Mouse (Mus musculus): Measurements from ENCODE around the gene Ifnar1. TPM values are rescaled to one million over a fixed set of nuclear protein-coding genes. Genes with fewer than 3 reads are reported as not detected.
A peak's percentile ranks its signal among the peaks of the same experiment; 100 is the strongest.

The Ifnar1 gene
- polyA plus RNA-seq, 1 experiment from 2014 or later: 55.0 TPM

DNA sequence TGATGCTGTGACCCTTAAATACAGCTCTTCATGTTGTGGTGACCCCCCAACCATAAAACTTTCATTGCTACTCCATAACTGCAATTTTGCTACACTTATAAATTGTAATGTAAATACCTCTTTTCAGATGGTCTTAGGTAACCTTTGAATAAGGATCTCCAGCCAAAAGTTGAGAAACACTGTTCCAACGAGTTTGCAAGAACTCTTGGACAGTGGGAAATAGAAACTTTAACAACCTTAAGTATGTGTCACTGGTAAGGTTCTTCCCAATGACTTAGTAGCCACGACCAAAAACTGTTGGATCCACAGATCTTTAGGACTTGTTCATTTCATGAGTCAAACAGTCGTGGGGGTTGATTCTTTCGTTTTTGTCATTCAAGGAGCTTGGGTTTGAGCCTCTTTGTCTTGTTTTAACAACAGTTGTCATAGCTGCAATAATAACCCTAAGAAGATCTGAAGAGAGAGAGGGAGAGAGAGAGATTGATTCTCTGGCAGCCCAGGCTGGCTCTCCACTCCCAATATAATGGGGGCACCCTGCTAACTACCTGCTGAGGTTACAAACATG, 21.1 kb upstream of the Ifnar1 start:
- Histone ChIP-seq H3K4me2 (ENCODE audit: low read depth, severe bottlenecking) (peak overlapping the region; percentile 81), H3K4me1 (ENCODE audit: control insufficient read depth, insufficient read depth, low read length) (peaks cover 9% of the 10 kb centered on the region), H3K4me3 (ENCODE audit: low read depth, low read length) (peak overlapping the region; percentile 44; the same call in 1 of the 2 replicates), H3K36me3 (ENCODE audit: control insufficient read depth, insufficient read depth, low read length) (no peaks in the 10 kb centered on the region), H3K27ac (replicated peaks; ENCODE audit: low read depth, low read length) (no peak overlapping the region), H3K27me3 (ENCODE audit: control insufficient read depth, insufficient read depth, low read length) (no peaks in the 10 kb centered on the region), H3K9ac (ENCODE audit: low read length) (no peak overlapping the region; the same call in 1 of the 2 replicates), H3K9me3 (ENCODE audit: control insufficient read depth, low read length) (no peaks in the 10 kb centered on the region; the same call in 1 of the 2 replicates)
- WGBS: 86% methylated on average over 4 of the region's 4 CpGs
- ATAC-seq (ENCODE audit: insufficient number of reproducible peaks, low FRiP score, low TSS enrichment, low read depth): no peak
- no peak for DNase-seq (ENCODE audit: low spot score)

DNA sequence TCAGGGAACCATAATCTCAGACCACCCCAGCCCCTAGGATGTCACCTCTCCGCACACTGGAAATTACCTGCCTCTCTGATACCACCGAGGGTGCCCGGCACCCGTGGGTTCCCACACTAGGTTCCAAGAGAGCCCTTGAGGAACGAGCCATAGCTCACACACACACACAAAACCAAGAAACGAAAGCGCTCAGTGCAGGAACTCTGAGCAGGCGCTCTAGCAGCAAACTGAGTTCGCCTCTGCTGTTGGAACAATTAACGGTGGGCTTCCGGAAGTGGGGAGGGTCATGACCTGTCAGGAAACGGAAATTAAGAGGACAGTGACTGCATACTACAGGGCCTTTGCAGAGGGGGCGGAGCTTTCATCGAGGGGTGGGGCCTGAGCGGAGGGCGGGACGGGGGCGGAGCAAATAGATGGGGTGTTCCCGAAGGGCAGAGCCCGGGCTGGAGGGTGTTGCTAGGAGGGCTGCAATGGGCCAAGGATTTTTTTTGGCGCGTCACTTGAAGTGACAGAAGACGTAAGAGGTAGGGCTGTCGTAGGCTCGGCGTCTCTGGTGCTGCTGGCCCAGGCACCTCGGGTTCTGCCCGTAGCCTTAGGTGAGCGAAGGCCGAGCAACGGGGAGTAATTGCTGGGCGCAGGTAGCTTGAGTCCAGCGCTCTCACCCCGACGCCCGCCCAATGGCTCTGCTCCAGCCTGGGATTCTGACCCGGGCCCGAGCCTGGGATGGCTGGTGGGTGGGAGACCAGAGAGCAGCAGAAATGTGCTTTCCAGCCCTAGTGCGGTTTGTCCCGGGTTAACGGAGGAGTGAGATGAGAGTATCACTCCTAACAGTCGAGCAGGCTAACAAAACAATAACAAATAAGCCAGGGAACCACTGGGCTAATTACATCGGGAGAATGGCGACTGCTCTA, 20.2 kb upstream of the Ifnar1 start:
- DNase-seq (ENCODE audit: low spot score) (peak; percentile 93), ATAC-seq (ENCODE audit: insufficient number of reproducible peaks, low FRiP score, low TSS enrichment, low read depth) (peak; percentile 93)
- H3K4me1 ChIP-seq (ENCODE audit: control insufficient read depth, insufficient read depth, low read length): peaks cover 9% of the 10 kb centered on the region
- peak overlapping the region; percentile 44 for H3K4me3 ChIP-seq (ENCODE audit: low read depth, low read length)
- no peak overlapping the region for H3K27ac ChIP-seq (replicated peaks; ENCODE audit: low read depth, low read length)
- 2% methylated on average over 44 of the region's 44 CpGs for WGBS
- peak overlapping the region; percentile 48 for H3K9ac ChIP-seq (ENCODE audit: low read length)
- H3K4me2 ChIP-seq (ENCODE audit: low read depth, severe bottlenecking): peak overlapping the region; percentile 81
- no peaks in the 10 kb centered on the region for H3K27me3 ChIP-seq (ENCODE audit: control insufficient read depth, insufficient read depth, low read length)
- H3K36me3 ChIP-seq (ENCODE audit: control insufficient read depth, insufficient read depth, low read length): no peaks in the 10 kb centered on the region
- no peaks in the 10 kb centered on the region; the same call in 1 of the 2 replicates for H3K9me3 ChIP-seq (ENCODE audit: control insufficient read depth, low read length)

DNA sequence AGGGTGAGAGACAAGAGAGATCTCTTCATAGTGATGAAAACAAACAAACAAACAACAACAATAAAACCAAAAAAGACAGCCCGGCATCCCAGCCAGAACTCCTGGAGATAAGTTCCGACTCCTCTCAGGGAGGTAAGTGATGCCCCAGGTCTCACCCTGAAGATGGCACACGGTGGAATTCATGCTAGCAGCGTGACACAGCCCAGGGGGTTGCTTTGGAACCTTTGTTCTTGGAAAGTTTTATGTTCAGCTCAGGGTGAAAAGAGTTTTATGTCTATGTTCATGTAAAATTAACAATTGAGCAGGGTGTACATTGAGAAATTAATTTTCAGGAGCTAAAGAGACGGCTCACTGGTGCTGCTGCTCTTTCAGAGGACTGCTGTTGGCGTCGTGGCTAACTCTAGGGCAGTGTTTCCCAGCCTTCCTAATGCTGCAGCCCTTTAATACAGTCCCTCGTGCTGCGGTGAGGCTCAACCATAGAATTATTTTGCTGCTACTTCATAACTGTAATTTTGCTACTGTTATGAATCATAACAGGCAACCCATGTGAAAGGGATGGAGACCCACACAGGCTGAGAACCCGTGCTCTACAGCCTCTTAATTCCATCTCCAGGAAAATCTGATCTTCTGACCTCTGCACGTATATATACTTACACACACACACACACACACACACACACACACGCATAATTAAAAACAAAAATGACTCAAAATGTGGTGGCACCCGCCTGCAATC, 19.4 kb upstream of the Ifnar1 start:
- Histone ChIP-seq H3K27ac (replicated peaks; ENCODE audit: low read depth, low read length) (no peak overlapping the region), H3K9me3 (ENCODE audit: control insufficient read depth, low read length) (no peaks in the 10 kb centered on the region; the same call in 1 of the 2 replicates), H3K9ac (ENCODE audit: low read length) (no peak overlapping the region; the same call in 1 of the 2 replicates), H3K36me3 (ENCODE audit: control insufficient read depth, insufficient read depth, low read length) (no peaks in the 10 kb centered on the region), H3K4me2 (ENCODE audit: low read depth, severe bottlenecking) (peak overlapping the region; percentile 81), H3K4me3 (ENCODE audit: low read depth, low read length) (peak overlapping the region; percentile 44), H3K27me3 (ENCODE audit: control insufficient read depth, insufficient read depth, low read length) (no peaks in the 10 kb centered on the region), H3K4me1 (ENCODE audit: control insufficient read depth, insufficient read depth, low read length) (peaks cover 9% of the 10 kb centered on the region)
- WGBS: 54% methylated on average over 13 of the region's 13 CpGs
- DNase-seq (ENCODE audit: low spot score): no peak
- ATAC-seq (ENCODE audit: insufficient number of reproducible peaks, low FRiP score, low TSS enrichment, low read depth): no peak

DNA sequence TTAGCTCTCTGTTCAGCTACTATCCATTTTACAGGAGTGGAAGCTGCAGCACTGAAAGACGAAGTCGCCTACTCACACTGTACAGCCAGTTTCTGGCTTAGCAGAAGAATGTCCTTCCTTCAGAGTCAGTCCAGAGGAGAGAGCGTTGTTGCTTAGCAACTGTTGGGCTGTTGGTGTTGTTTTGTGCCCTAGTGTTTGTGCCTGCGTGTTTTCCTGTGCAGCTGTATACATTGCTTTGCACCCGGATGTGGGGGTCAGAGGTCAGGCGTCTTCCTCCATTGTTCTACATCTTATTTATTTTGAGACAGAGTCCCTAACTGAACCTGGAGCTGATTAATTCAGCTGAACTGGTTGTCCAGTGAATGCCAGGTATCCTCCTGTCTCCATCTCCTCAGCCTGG, 18.5 kb upstream of the Ifnar1 start:
- no peaks in the 10 kb centered on the region for H3K36me3 ChIP-seq (ENCODE audit: control insufficient read depth, insufficient read depth, low read length)
- H3K4me3 ChIP-seq (ENCODE audit: low read depth, low read length): no peak overlapping the region
- no peaks in the 10 kb centered on the region for H3K27me3 ChIP-seq (ENCODE audit: control insufficient read depth, insufficient read depth, low read length)
- H3K27ac ChIP-seq (replicated peaks; ENCODE audit: low read depth, low read length): 0 out of 2 replicates have a peak overlapping the region, but pooled peaks have one; percentile 18
- H3K4me2 ChIP-seq (ENCODE audit: low read depth, severe bottlenecking): no peak overlapping the region
- ATAC-seq (ENCODE audit: insufficient number of reproducible peaks, low FRiP score, low TSS enrichment, low read depth) (no peak; the same call in 1 of the 2 replicates), DNase-seq (ENCODE audit: low spot score) (peak; percentile 68)
- H3K9me3 ChIP-seq (ENCODE audit: control insufficient read depth, low read length): no peaks in the 10 kb centered on the region; the same call in 1 of the 2 replicates
- H3K9ac ChIP-seq (ENCODE audit: low read length): no peak overlapping the region
- H3K4me1 ChIP-seq (ENCODE audit: control insufficient read depth, insufficient read depth, low read length): peaks cover 9% of the 10 kb centered on the region
- whole genome bisulfite sequencing: 57% methylated on average over 6 of the region's 6 CpGs

DNA sequence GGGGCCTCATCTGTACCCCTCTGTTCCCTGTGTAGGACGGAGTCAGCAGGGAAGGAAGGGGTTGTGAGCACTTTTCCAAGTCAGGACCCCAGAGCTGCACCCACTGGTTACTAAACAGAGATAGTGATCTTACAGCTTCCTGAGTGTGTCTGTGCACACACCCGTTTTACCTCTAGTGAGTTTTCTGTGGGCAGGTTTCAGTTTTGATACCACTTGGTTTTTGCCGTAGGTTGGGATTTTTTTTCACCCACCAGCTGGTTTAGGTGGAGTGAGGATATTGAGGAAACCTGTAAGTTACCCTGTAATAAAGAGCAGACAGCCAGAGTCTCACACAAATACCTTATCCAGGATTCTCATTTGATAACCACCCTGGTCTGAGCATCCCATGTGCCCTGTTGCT, 14.6 kb upstream of the Ifnar1 start:
- DNase-seq (ENCODE audit: low spot score) (no peak), ATAC-seq (ENCODE audit: insufficient number of reproducible peaks, low FRiP score, low TSS enrichment, low read depth) (no peak)
- Histone ChIP-seq H3K9me3 (ENCODE audit: control insufficient read depth, low read length) (no peaks in the 10 kb centered on the region; the same call in 1 of the 2 replicates), H3K27ac (replicated peaks; ENCODE audit: low read depth, low read length) (no peak overlapping the region), H3K36me3 (ENCODE audit: control insufficient read depth, insufficient read depth, low read length) (no peaks in the 10 kb centered on the region), H3K9ac (ENCODE audit: low read length) (no peak overlapping the region), H3K4me3 (ENCODE audit: low read depth, low read length) (no peak overlapping the region), H3K4me1 (ENCODE audit: control insufficient read depth, insufficient read depth, low read length) (peaks cover 9% of the 10 kb centered on the region), H3K4me2 (ENCODE audit: low read depth, severe bottlenecking) (no peak overlapping the region), H3K27me3 (ENCODE audit: control insufficient read depth, insufficient read depth, low read length) (no peaks in the 10 kb centered on the region)
- WGBS: 85% methylated on average over 3 of the region's 3 CpGs

DNA sequence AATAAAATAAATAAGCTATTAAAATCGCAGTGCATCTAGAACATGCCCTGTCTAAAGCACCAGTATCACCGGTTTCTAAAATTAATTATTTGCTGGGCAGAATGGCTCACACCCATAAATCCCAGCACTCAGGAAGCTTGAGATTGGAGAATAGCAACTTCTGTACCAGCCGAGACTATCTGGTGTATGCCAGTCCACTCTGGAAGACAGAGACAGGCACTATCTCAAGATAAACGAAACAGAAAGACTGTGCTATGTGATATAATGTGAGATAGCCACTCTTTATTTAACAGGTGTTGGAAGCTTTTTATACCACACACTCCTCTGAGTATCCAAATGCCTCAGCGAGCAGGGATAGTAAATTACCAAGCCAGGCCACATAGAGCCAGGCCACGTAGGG, 13.6 kb upstream of the Ifnar1 start:
- Histone ChIP-seq H3K4me1 (ENCODE audit: control insufficient read depth, insufficient read depth, low read length) (peaks cover 4% of the 10 kb centered on the region), H3K9ac (ENCODE audit: low read length) (no peak overlapping the region), H3K27ac (replicated peaks; ENCODE audit: low read depth, low read length) (no peak overlapping the region), H3K27me3 (ENCODE audit: control insufficient read depth, insufficient read depth, low read length) (no peaks in the 10 kb centered on the region), H3K4me3 (ENCODE audit: low read depth, low read length) (no peak overlapping the region), H3K4me2 (ENCODE audit: low read depth, severe bottlenecking) (no peak overlapping the region), H3K36me3 (ENCODE audit: control insufficient read depth, insufficient read depth, low read length) (no peaks in the 10 kb centered on the region), H3K9me3 (ENCODE audit: control insufficient read depth, low read length) (no peaks in the 10 kb centered on the region; the same call in 1 of the 2 replicates)
- WGBS: 81% methylated on average over 6 of the region's 6 CpGs
- ATAC-seq (ENCODE audit: insufficient number of reproducible peaks, low FRiP score, low TSS enrichment, low read depth) (no peak), DNase-seq (ENCODE audit: low spot score) (no peak)

DNA sequence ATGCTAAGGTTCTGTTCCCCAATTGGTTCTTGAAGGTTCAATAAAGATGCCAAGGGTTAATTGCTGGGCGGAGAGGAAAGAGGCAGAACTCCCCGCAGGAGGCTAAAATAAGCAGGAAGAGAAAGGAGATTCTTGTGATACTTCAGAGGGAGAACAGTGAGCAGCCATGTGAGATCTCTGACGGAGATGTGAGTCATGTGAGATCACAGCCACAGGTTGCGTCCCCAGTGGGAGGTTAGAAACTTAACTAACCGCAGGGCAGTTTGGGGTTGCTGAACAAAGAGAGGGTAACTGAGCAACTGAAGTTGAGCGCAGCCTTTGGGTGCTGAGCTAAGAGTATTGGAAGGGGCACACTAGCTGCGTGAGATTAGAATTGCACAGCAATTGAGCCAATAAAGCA, 9.3 kb upstream of the Ifnar1 start:
- DNase-seq (ENCODE audit: low spot score) (no peak), ATAC-seq (ENCODE audit: insufficient number of reproducible peaks, low FRiP score, low TSS enrichment, low read depth) (no peak)
- Histone ChIP-seq H3K4me2 (ENCODE audit: low read depth, severe bottlenecking) (no peak overlapping the region), H3K9me3 (ENCODE audit: control insufficient read depth, low read length) (no peaks in the 10 kb centered on the region), H3K9ac (ENCODE audit: low read length) (no peak overlapping the region), H3K27me3 (ENCODE audit: control insufficient read depth, insufficient read depth, low read length) (no peaks in the 10 kb centered on the region), H3K36me3 (ENCODE audit: control insufficient read depth, insufficient read depth, low read length) (no peaks in the 10 kb centered on the region), H3K4me1 (ENCODE audit: control insufficient read depth, insufficient read depth, low read length) (no peaks in the 10 kb centered on the region), H3K27ac (replicated peaks; ENCODE audit: low read depth, low read length) (no peak overlapping the region), H3K4me3 (ENCODE audit: low read depth, low read length) (no peak overlapping the region)
- 51% methylated on average over 7 of the region's 7 CpGs for WGBS

DNA sequence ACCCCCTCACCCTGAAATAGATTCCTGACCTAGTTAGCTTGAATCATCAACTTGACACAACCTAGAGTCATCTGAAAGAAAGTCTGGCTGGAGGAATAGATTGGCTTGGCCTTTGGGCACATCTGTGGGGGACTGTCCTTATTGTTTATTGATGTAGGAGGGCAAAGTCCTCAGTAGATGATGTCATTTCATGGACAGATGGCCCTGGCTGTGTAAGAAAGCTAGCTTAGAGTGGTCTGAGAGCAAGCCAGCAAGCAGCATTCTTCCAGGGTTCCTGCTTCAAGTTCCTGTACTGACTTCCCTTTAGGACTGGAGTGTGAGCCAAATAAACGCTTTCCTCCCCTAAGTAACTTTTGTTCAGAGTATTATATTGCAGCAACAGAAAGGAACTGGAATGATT, 7.0 kb upstream of the Ifnar1 start:
- Histone ChIP-seq H3K27ac (replicated peaks; ENCODE audit: low read depth, low read length) (no peak overlapping the region), H3K4me3 (ENCODE audit: low read depth, low read length) (no peak overlapping the region), H3K36me3 (ENCODE audit: control insufficient read depth, insufficient read depth, low read length) (no peaks in the 10 kb centered on the region), H3K9me3 (ENCODE audit: control insufficient read depth, low read length) (no peaks in the 10 kb centered on the region), H3K4me1 (ENCODE audit: control insufficient read depth, insufficient read depth, low read length) (no peaks in the 10 kb centered on the region), H3K4me2 (ENCODE audit: low read depth, severe bottlenecking) (no peak overlapping the region), H3K27me3 (ENCODE audit: control insufficient read depth, insufficient read depth, low read length) (no peaks in the 10 kb centered on the region), H3K9ac (ENCODE audit: low read length) (no peak overlapping the region)
- WGBS: 72% methylated on average over 1 of the region's 1 CpGs
- no peak for DNase-seq (ENCODE audit: low spot score)
- ATAC-seq (ENCODE audit: insufficient number of reproducible peaks, low FRiP score, low TSS enrichment, low read depth): no peak

Data from limb, embryonic 11.5 days (tissue).